Mouse (Mus musculus) hindbrain, embryonic 11.5 days (tissue): ENCODE measurements around the gene Mpv17l2. TPM values are rescaled to one million over a fixed set of nuclear protein-coding genes. Genes with fewer than 3 reads are reported as not detected.

Experiments used
- ATAC-seq: fragments of 200-750 bp; cut with Nextera tagmentation; 2 replicates; pipeline ENCODE4 v1.8.0; 2017; ENCODE audit warnings: mild to moderate bottlenecking, moderate TSS enrichment, moderate library complexity; ENCODE audit not compliant: low FRiP score
- DNase-seq: peaks from one replicate; pipeline ENCODE4 v3.0.0-alpha.2; 2015; ENCODE audit warnings: low spot score
- H3K27ac ChIP-seq: fragments of 300-500 bp; sonication (generic); 2 replicates; pipeline ENCODE4 v1.5.1; 2014; ENCODE audit warnings: mild to moderate bottlenecking, low read depth, low read length
- H3K27me3 ChIP-seq: fragments of 300-500 bp; sonication (generic); 2 replicates; pipeline ENCODE4 v1.6.1; 2014; ENCODE audit warnings: mild to moderate bottlenecking, low read length, moderate library complexity, mixed read lengths; ENCODE audit not compliant: control insufficient read depth, insufficient read depth
- H3K36me3 ChIP-seq: fragments of 300-500 bp; sonication (generic); 2 replicates; pipeline ENCODE4 v1.6.1; 2014; ENCODE audit warnings: mild to moderate bottlenecking, low read length, moderate library complexity, mixed read lengths; ENCODE audit not compliant: control insufficient read depth, insufficient read depth
- H3K4me1 ChIP-seq: fragments of 300-500 bp; sonication (generic); replicated peaks from 2 replicates; pipeline ENCODE4 v1.6.1; 2014; ENCODE audit warnings: low read length, mixed read lengths; ENCODE audit not compliant: control insufficient read depth, insufficient read depth
- H3K4me2 ChIP-seq: fragments of 300-500 bp; sonication (generic); replicated peaks from 2 replicates; pipeline ENCODE4 v1.6.1; 2014; ENCODE audit warnings: mild to moderate bottlenecking, low read depth, low read length
- H3K4me3 ChIP-seq: fragments of 300-500 bp; sonication (generic); 2 replicates; pipeline ENCODE4 v1.5.1; 2014; ENCODE audit warnings: low read depth, low read length
- H3K9ac ChIP-seq: fragments of 300-500 bp; sonication (generic); 2 replicates; pipeline ENCODE4 v1.6.1; 2014; ENCODE audit warnings: low read depth, low read length
- H3K9me3 ChIP-seq: fragments of 300-500 bp; sonication (generic); 2 replicates; pipeline ENCODE4 v1.6.1; 2016; ENCODE audit warnings: low read length; ENCODE audit not compliant: control insufficient read depth
- WGBS: fragments of 180-500 bp; shearing (Covaris S2); extraction: QIAGEN DNeasy Blood & Tissue Kit; methylation state at CpG from one replicate; pipeline ENCODE4 v1.1.7; 2014; 5-methylcytosine and 5-hydroxymethylcytosine counted together
- polyA plus RNA-seq: library from polyadenylated mRNA; unstranded; fragments of >200 nt; fragmentation: Nextera tagmentation; extraction: Ambion mirVana; gene quantifications from 2 replicates; pipeline ENCODE4 v1.2.1, GENCODE M21; 2014

Gene Mpv17l2
- polyA plus RNA-seq, 1 experiment from 2014 or later, result 40.6 TPM

DNA sequence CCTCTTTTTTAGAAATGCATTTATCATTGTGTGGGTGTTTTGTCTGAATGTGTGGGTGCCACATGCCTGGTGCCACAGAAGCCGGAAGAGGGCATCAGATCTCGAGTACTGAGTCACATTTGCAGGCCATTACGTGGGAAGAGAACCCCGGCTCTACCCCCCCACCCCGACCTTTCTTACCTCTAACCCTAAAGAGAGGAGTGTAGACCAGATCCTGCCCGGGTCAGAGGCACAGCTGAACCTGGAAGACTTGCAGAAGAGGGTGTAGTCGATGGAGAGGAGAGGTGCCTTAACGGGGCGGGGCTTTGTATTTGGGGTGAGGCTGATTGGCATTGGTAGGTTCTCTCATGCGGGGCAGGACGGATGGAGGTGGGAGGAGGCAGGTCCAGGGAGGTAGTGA lies 15.9 kb downstream of the Mpv17l2 start:
- ATAC-seq, result no peak
- H3K9ac ChIP-seq, result no peak overlapping the region
- H3K27me3 ChIP-seq, result peaks cover 45% of the 10 kb centered on the region
- DNase-seq, result no peak
- H3K4me2 ChIP-seq, result no peak overlapping the region
- no peaks in the 10 kb centered on the region for H3K36me3 ChIP-seq
- H3K4me3 ChIP-seq, result no peak overlapping the region
- 55% methylated on average over 11 of the region's 11 CpGs for WGBS
- no peak overlapping the region for H3K27ac ChIP-seq
- H3K4me1 ChIP-seq, result peaks cover 6% of the 10 kb centered on the region; the same call in 1 of the 2 replicates
- no peaks in the 10 kb centered on the region for H3K9me3 ChIP-seq

DNA sequence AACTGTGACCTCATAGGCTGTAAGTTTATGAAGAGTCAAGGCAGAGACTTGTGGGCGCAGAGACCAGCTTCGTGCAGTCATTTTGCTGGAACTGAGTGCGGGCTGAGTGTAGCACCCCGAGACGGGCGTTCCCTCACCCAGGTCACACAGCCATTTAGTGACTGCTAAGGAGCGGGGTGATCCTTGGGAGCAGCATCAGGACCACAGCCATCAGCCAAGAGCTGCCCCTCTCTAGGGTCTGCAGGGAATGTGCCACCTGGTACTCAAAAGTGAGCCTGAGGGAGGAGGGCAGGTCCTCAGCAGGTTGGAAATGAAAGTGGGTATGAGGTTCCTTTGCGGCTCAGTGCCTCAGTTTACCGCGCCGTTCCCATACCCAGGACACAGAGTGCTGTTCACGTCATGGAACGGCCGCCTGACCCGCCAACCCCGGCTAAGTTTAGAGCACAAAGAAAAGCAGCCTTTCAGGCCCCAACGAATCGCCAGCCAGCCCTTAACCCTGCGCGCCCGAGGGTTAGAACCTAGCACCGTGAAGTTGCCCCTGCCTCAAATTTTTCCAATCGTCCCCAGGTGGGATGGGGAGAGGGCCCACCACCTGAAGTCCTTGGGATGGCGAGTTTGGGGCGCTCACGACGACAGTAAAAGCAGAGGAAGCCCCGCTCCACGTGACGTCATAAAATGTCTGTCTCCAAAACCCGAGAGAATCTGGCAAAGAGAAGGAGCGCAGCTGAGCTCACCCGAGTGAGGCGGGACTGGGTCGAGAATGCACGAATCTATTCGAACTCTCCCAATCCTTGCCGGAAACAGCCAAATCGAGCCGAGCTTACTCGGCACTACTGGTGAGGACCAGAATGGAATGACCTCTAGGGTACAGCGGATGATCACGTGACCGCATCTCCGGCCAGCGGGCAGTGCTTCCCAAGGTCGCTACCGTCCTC lies 16.8 kb downstream of the Mpv17l2 start:
- Histone ChIP-seq H3K9me3 (no peaks in the 10 kb centered on the region), H3K4me2 (peak overlapping the region; percentile 23), H3K4me3 (peak overlapping the region; percentile 2), H3K36me3 (no peaks in the 10 kb centered on the region), H3K4me1 (peaks cover 6% of the 10 kb centered on the region; the same call in 1 of the 2 replicates), H3K9ac (peak overlapping the region; percentile 54), H3K27me3 (peaks cover 45% of the 10 kb centered on the region), H3K27ac (no peak overlapping the region)
- peak; percentile 60 for DNase-seq
- ATAC-seq, result peak; percentile 39
- WGBS, result 4% methylated on average over 48 of the region's 48 CpGs

DNA sequence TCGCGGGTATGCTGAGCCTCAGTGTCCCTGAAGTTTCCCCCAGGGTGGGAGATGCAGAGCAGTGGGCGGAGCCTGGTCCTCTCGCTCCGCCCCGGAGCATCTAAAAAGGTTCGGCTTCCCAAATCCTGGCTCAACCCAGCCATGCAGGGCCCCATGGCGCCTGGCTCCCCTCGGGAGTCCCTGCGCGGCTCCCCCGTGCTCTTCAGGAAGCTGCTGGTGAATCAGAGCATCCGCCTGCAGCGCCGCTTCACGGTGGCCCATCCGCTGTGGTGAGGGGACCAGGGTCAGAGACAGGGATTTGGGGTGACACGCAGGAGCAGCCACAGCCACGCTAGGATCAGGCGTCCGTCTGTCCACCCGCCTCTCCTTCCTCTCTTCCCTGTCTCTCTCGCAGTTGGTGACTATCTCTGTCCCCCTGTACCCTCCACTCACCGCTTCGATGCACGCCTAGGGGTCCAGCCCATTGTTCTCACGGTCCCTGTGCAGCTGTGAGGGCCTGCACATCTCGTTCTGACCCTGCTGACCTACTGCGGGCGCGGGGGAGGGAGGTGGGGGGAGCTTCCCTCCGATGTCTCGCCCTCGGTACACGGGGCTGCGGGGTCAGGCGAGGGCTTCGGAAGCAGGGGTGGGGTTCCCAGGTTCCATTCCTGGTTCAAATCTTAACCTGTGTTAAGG lies 17.6 kb downstream of the Mpv17l2 start:
- ATAC-seq (peak; percentile 41; the same call in 1 of the 2 replicates), DNase-seq (no peak)
- Histone ChIP-seq H3K4me3 (peak overlapping the region; percentile 2), H3K36me3 (no peaks in the 10 kb centered on the region), H3K27me3 (peaks cover 46% of the 10 kb centered on the region), H3K4me1 (peaks cover 6% of the 10 kb centered on the region; the same call in 1 of the 2 replicates), H3K4me2 (peak overlapping the region; percentile 23), H3K9ac (peak overlapping the region; percentile 54), H3K27ac (no peak overlapping the region), H3K9me3 (no peaks in the 10 kb centered on the region)
- WGBS, result 2% methylated on average over 38 of the region's 38 CpGs

DNA sequence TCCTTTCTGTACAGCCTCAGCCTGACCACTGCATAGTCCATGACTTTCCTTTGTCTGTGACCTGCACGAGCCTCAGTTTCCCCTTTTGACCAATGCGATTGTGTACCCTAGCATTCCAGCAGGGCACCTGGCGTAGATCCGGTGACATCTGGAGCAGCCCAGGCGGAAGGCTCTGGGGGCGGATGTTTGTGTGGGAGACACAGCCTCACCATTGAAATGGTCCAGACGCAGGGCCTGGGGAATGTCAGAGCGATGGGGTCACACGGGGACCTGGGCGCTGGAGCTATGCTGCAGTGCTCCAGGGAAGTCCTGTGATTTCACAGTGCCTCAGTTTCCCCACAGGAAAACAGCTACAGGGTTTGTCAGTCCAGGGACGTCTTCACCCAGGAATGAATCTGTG lies 18.6 kb downstream of the Mpv17l2 start:
- Histone ChIP-seq H3K4me2 (no peak overlapping the region), H3K36me3 (no peaks in the 10 kb centered on the region), H3K4me1 (peaks cover 6% of the 10 kb centered on the region; the same call in 1 of the 2 replicates), H3K9me3 (no peaks in the 10 kb centered on the region), H3K9ac (no peak overlapping the region), H3K27me3 (peaks cover 44% of the 10 kb centered on the region), H3K4me3 (no peak overlapping the region), H3K27ac (no peak overlapping the region)
- 68% methylated on average over 11 of the region's 11 CpGs for WGBS
- DNase-seq (no peak), ATAC-seq (no peak)

DNA sequence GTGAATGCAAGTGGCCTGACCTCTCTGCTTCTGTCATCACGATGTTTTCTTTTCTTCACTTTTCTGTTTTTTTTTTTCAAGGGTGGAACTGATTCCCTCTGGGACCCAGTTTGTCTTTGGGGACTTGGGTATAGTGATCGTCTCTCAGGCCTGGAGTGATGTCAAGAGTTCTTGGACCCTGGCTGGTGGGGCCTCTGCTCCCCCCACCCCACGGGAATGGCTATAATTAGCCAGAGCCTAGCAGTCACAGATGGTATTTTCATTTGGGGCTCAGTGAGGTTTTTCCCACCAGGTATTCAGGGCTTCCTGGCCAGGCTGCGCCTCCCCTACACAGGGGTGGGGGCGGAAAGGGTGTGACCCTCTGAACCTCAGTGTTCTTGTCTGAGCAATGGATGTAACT lies 19.1 kb downstream of the Mpv17l2 start:
- Histone ChIP-seq H3K4me3 (no peak overlapping the region), H3K9me3 (no peaks in the 10 kb centered on the region), H3K4me1 (peaks cover 6% of the 10 kb centered on the region; the same call in 1 of the 2 replicates), H3K27me3 (peaks cover 40% of the 10 kb centered on the region), H3K9ac (no peak overlapping the region), H3K4me2 (no peak overlapping the region), H3K36me3 (no peaks in the 10 kb centered on the region), H3K27ac (no peak overlapping the region)
- WGBS, result 58% methylated on average over 5 of the region's 5 CpGs
- no peak for DNase-seq
- no peak for ATAC-seq

DNA sequence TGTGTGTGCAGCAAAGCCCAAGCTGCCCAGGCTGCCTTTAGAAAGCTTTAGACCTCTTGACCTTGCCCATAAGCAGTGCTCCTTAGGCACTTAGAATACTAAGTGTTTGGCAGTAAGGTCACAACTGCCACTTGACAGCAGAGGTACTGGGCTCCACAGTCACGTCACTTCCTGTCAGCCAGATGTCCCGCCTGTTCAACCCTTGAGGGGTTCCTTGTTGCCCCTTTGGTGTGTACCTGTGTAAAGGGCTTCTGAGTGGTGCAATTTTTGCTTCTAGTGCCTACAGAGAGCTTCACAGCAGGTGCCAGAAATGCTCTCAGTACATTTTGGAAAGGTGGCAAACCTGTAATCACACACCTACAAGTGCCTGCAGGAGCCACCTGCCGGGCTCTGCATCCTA lies 22.5 kb downstream of the Mpv17l2 start:
- DNase-seq (no peak), ATAC-seq (no peak)
- Histone ChIP-seq H3K27me3 (peaks cover 20% of the 10 kb centered on the region), H3K4me3 (no peak overlapping the region), H3K27ac (no peak overlapping the region), H3K4me1 (peaks cover 4% of the 10 kb centered on the region; the same call in 1 of the 2 replicates), H3K9me3 (no peaks in the 10 kb centered on the region), H3K36me3 (no peaks in the 10 kb centered on the region), H3K4me2 (no peak overlapping the region), H3K9ac (no peak overlapping the region)
- WGBS, result 73% methylated on average over 3 of the region's 3 CpGs

DNA sequence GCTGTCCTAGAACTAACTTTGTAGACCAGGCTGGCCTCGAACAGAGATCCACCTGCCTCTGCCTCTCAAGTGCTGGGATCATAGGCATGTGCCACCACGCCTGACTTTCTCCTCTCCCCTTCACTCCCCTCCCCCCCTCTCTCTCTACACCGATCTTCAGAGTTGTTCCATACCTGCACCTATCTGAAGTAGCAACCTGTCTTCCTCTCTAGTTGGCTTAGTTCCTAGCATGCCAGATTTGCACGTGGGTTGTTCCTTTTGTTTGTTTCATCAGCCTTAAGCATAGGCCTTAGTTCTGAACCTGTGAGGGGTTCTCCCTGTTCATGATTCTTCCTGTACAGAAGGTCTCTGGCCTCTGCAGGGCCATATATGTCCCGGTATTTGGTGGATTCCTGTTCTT lies 23.0 kb downstream of the Mpv17l2 start:
- Histone ChIP-seq H3K9ac (no peak overlapping the region), H3K27ac (no peak overlapping the region), H3K36me3 (no peaks in the 10 kb centered on the region), H3K27me3 (peaks cover 15% of the 10 kb centered on the region; the same call in 1 of the 2 replicates), H3K4me1 (0 out of 2 replicates have a peak, but pooled peaks cover 2% of the 10 kb centered on the region), H3K4me2 (no peak overlapping the region), H3K4me3 (no peak overlapping the region), H3K9me3 (no peaks in the 10 kb centered on the region)
- DNase-seq (no peak), ATAC-seq (no peak)
- WGBS, result 64% methylated on average over 5 of the region's 5 CpGs

DNA sequence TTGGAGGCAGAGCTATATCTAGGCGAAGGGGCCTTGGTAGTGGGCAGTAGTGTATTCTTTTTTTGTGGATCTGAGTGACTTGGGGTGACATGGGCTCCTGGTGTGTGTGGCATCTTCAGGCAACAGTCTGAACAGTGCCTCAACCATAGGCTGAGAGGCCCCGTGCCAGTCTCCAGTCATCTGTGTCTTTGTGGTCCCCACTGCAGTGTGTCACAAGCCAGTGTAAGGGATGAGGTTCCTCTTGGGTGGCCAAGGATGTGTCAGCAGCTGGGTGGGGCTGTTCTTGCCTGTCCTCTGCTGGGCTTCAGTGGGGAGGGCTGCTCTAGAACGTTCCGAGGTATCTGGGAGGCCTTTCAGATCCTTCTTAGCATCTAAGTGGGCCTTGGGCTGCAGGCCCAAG lies 29.8 kb downstream of the Mpv17l2 start:
- Histone ChIP-seq H3K9ac (no peak overlapping the region), H3K4me3 (no peak overlapping the region), H3K9me3 (no peaks in the 10 kb centered on the region), H3K4me2 (no peak overlapping the region), H3K27me3 (peaks cover 32% of the 10 kb centered on the region), H3K36me3 (no peaks in the 10 kb centered on the region), H3K4me1 (no peaks in the 10 kb centered on the region; the same call in 1 of the 2 replicates), H3K27ac (no peak overlapping the region)
- ATAC-seq, result no peak
- 83% methylated on average over 4 of the region's 4 CpGs for WGBS
- DNase-seq, result no peak
